Mouse (Mus musculus) megakaryocyte, embryonic 14.5 days (primary cell): ENCODE measurements around the gene BC107364. TPM values are rescaled to one million over a fixed set of nuclear protein-coding genes. Genes with fewer than 3 reads are reported as not detected.
"Not testable (repeated sequence)": the region's sequence is repeated elsewhere in the genome, so short reads cannot be mapped to it uniquely, and the experiment has no call there.

ENCODE experiments used
- H3K27me3 ChIP-seq: replicated peaks from 2 replicates; pipeline ENCODE3; 2012; ENCODE audit warnings: inconsistent platforms
- H3K36me3 ChIP-seq: replicated peaks from 2 replicates; pipeline ENCODE3; 2012; ENCODE audit warnings: low read length, inconsistent platforms, mixed read lengths
- H3K4me1 ChIP-seq: 2 replicates; pipeline ENCODE4 v1.6.1; 2012; ENCODE audit warnings: inconsistent platforms
- H3K4me3 ChIP-seq: replicated peaks from 2 replicates; pipeline ENCODE3; 2012; ENCODE audit warnings: moderate library complexity, mild to moderate bottlenecking, inconsistent platforms
- H3K9me3 ChIP-seq: 2 replicates; pipeline ENCODE4 v1.6.1; 2012; ENCODE audit warnings: inconsistent platforms
- FLI1 ChIP-seq: IDR thresholded peaks from 2 replicates; pipeline ENCODE4 v1.6.1; 2012; ENCODE audit warnings: low read length, inconsistent platforms, mixed read lengths
- GATA1 ChIP-seq: IDR thresholded peaks from 3 replicates; pipeline ENCODE4 v1.6.1; 2012; ENCODE audit warnings: mixed read lengths, low read length, inconsistent platforms, borderline replicate concordance
- polyA plus RNA-seq: library from polyadenylated mRNA; stranded (reverse); fragments of >175 nt; gene quantifications from 2 replicates; pipeline ENCODE4 v1.2.3, GENCODE M21; 2012; ENCODE audit warnings: low replicate concordance; ENCODE audit not compliant: insufficient read depth

Gene BC107364
- polyA plus RNA-seq, 1 experiment = not detected

DNA sequence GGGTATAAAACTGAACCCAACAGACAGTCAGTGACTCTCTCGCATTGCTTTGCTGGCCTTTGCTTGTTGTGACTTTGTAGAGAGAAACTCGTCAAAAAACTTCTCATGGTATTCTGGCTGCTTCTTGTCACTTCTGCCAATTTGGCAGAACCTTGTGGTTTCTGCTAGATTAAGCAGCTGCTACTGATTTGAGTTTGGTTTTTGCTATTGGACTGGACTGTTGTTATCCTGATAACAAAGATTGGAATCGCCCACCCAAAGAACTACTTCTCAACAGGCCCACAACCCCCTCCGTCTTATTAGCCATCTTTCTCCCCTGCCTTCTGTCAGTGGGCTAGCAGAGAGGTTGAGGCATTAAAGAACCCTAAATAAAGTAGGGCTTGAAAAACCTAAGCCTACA lies 6.7 kb downstream of the BC107364 start:
- Histone ChIP-seq H3K36me3 (no peaks in the 10 kb centered on the region), H3K4me3 (no peak overlapping the region), H3K9me3 (no peaks in the 10 kb centered on the region), H3K27me3 (peaks cover 58% of the 10 kb centered on the region), H3K4me1 (peaks cover 9% of the 10 kb centered on the region)
- TF ChIP-seq FLI1 (no peak), GATA1 (no peak)

DNA sequence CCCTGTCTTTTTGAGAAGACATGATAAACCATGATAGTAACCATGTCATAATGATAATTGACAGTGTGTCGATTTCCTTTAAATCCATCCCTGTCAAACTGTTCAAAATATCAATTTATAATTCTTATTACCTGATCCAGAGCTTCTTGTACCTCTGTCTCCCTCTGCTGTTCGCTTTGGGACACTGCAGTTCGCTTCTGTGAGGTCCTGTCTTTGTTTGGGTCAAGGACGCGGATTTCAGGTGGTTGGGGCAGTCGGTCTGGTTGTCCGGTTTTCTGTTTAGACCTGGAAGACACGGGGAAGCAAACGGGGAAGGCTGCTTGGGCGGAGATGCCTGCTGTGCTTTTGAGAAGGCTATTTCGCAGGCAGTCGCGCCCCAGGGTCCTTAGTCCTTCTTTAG lies 11.5 kb downstream of the BC107364 start:
- Histone ChIP-seq H3K27me3 (peaks cover 82% of the 10 kb centered on the region), H3K4me1 (peaks cover 21% of the 10 kb centered on the region), H3K36me3 (no peaks in the 10 kb centered on the region), H3K9me3 (no peaks in the 10 kb centered on the region), H3K4me3 (peak overlapping the region; percentile 83)
- TF ChIP-seq GATA1 (no peak), FLI1 (no peak)

DNA sequence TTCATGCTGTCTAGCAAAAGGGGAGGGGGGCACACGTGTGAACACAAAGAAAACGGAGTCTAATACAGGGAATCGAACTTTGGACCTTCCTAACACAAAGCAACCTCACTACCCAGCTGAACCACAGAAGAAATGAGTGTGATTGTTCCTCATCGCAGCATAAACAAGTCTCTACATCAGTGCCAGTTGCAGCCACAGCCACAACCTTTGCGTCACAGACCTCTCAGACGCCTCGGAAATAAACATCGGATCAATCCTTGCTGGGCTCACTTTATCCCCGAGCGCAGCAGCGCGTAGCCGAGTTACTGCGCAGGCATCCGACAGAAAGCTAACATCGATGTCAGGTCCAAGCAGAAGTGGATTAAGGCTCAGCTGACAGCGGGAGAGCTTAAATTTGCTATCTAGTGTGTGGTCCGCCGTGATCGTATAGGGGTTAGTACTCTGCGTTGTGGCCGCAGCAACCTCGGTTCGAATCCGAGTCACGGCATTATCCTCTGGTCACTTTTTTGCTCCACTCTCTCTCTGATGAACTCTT lies 16.5 kb downstream of the BC107364 start:
- Histone ChIP-seq H3K9me3 (peaks cover 8% of the 10 kb centered on the region), H3K27me3 (peaks cover 80% of the 10 kb centered on the region), H3K4me1 (peaks cover 16% of the 10 kb centered on the region), H3K4me3 (peak overlapping the region; percentile 88), H3K36me3 (no peaks in the 10 kb centered on the region)
- TF ChIP-seq FLI1 (no peak), GATA1 (no peak)

DNA sequence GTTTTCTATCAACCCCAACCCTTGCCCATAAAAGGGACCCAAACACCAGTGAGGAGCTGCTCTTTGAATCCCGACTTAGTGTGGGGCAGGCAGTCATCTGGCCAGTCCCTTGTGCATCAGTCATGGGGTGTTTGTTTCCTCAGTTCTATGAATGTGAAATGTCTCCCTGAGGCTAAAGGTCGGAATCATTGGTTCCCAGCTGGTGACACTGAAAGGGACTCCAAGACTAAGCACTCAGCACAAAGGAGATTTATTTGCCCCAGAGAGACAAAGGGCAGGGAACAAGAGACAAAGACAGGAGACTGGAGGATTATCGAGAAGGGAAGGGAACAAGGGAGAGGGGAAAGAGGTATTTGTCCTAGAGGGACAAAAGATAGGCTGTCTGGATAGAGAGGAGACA lies 19.9 kb downstream of the BC107364 start:
- H3K4me3 ChIP-seq = no peak overlapping the region
- H3K4me1 ChIP-seq = peaks cover 33% of the 10 kb centered on the region
- peaks cover 8% of the 10 kb centered on the region for H3K9me3 ChIP-seq
- TF ChIP-seq GATA1 (no peak), FLI1 (no peak)
- peaks cover 78% of the 10 kb centered on the region for H3K27me3 ChIP-seq
- H3K36me3 ChIP-seq = no peaks in the 10 kb centered on the region

DNA sequence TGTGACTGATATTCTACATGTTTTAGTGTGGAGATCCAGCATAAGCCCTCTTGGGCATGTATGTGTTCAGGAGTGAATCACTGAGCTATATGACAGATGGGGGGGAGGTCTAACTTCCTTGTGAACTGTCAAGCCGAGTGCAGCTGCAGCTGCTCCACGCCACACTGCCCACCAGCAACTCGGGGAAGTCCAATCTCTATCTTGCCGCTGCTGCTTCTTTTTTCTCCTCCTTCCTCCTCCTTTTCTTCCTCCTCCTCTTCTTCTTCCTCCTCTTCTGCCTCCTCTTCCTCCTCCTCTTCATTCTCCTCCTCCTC lies 22.3 kb downstream of the BC107364 start:
- Histone ChIP-seq H3K4me3 (no peak overlapping the region), H3K36me3 (no peaks in the 10 kb centered on the region), H3K9me3 (peaks cover 8% of the 10 kb centered on the region), H3K27me3 (peaks cover 65% of the 10 kb centered on the region), H3K4me1 (peaks cover 22% of the 10 kb centered on the region)
- TF ChIP-seq GATA1 (no peak), FLI1 (no peak)

DNA sequence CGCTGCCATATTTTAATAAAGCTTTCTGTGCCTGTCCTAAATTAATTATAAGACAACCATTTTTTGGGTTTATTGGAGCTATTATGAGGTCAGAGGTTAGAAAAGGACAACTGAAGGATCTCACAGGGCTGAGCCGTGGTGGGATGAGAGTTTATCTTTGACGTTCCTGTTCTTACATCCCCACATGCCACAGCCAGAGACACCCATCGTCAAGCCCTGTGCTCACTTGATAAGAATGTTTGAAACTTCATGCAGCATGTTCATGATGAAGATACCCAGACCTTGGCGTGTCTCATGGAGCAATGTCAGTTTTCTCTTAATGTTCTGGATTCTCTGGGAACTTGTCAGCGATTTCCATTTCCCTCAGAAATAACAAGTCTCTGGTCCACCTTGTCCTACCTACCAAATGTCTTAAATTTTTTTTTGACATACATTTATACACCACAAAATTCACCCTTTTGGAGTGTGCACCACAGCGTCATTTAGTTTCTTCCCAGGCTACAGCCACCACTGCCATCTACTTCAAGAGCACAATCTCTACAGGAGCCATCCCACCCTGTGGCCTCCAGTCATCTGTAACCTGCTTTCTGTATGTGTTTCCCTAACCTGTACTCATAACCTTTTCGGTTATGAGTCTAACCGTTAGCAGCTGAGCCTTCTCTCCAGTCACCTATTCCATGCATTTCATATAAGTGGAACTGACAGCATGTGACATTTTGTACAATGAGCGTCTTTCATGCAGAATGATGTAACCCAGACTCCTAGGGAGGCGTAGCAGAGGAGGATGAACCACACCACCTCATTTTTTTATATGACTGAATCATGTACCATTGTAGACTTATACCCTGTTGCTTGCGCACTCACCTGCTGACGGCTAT lies 22.9 kb downstream of the BC107364 start:
- Histone ChIP-seq H3K4me1 (peaks cover 22% of the 10 kb centered on the region), H3K4me3 (no peak overlapping the region), H3K36me3 (no peaks in the 10 kb centered on the region), H3K27me3 (peaks cover 62% of the 10 kb centered on the region), H3K9me3 (peaks cover 3% of the 10 kb centered on the region)
- no peak for TF ChIP-seq FLI1
- no peak for TF ChIP-seq GATA1

DNA sequence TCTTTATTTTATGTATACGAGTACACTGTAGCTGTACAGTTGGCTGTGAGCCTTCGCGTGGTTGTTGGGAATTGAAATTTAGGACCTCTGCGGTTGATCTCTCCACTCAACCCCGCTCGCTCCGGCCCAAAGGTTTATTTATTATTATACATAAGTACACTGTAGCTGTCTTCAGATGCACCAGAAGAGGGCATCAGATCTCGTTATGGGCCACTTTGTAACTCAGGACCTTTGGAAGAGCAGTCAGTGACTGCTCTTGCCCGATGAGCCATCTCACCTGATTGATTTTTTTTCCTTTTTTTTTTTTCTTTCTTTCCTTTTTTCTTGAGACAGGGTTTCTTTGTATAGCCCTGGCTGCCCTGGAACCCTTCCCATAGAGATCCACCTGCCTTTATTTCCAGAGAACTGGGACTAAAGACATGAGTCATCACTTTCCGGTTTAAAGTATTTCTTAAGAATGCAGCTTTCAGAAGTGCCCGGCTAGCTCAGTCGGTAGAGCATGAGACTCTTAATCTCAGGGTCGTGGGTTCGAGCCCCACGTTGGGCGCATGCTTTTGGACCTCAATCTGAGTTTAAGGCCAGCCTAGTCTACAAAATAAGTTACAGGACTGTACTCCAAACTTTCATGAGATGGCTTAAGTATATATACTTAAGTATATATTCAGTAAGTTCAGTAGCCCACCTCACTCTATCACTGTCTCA lies 24.2 kb downstream of the BC107364 start:
- H3K4me1 ChIP-seq = peaks cover 22% of the 10 kb centered on the region
- H3K36me3 ChIP-seq = no peaks in the 10 kb centered on the region
- H3K27me3 ChIP-seq = peaks cover 58% of the 10 kb centered on the region
- peak overlapping the region; percentile 83 for H3K4me3 ChIP-seq
- H3K9me3 ChIP-seq = no peaks in the 10 kb centered on the region
- no peak for TF ChIP-seq GATA1
- no peak for TF ChIP-seq FLI1

DNA sequence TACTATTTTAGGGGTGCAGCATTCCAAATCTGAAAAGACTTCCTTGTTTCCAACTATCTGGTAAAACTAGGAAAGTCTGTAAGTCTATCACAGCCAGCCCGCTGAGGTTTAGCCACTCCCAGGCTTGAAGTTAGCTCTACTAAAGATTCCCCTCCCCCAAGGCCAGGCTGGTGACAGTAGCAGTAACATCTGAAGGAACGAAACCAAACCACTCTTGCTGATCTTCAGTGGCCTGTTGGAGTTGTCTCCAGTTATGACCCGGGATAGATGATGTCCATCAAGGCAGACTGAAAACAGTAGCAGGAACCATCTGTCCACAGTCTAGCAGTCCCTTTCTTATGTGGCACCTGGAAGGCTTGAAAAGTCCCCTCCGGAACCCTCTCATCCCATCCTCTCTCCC lies 24.8 kb downstream of the BC107364 start:
- Histone ChIP-seq H3K9me3 (no peaks in the 10 kb centered on the region), H3K36me3 (no peaks in the 10 kb centered on the region), H3K4me1 (peaks cover 22% of the 10 kb centered on the region), H3K4me3 (peak overlapping the region; percentile 83), H3K27me3 (peaks cover 58% of the 10 kb centered on the region)
- no peak for TF ChIP-seq FLI1
- TF ChIP-seq GATA1 = no peak

DNA sequence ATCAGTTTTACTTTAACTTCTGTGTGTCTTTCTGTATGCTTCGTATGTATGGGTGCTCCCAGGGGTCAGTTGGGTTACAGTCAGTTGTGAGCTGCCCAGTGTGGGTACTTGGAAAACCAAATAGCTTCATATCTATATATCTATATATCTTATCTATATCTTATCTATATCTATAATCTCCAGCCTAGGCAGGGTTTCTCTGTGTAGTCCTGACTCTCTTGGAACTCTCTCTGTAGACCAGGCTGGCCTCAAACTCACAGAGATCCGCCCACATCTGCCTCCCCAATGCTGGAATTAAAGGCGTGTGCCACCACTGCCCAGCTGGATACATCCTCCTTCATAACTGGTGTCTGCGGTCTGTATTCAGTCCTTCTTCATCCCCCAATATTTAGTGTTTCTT lies 25.8 kb downstream of the BC107364 start:
- H3K9me3 ChIP-seq = no peaks in the 10 kb centered on the region
- no peak overlapping the region for H3K4me3 ChIP-seq
- peaks cover 22% of the 10 kb centered on the region for H3K4me1 ChIP-seq
- no peaks in the 10 kb centered on the region for H3K36me3 ChIP-seq
- TF ChIP-seq FLI1 = no peak
- no peak for TF ChIP-seq GATA1
- peaks cover 58% of the 10 kb centered on the region for H3K27me3 ChIP-seq

DNA sequence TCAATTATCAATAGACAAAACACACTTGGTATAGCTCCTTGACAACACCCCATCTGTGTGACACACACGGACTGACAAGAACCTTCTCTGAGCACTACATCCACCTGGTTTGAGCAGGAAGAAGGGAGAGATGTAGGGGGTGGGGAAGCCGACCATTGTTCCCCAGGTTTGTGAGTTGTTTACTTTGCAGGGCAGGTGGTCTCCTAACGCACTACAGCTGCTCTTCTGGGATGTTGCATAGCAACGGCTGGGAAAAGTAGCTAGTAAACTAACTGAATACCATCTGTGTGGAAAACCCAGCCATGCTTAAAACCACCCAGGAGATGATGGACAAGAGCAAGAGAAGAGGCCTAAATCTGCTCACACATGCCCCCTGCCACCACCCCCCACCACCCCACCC lies 27.7 kb downstream of the BC107364 start:
- not testable (repeated sequence) for H3K9me3 ChIP-seq, H3K4me3 ChIP-seq, H3K36me3 ChIP-seq
- Histone ChIP-seq H3K27me3 (peaks cover 49% of the 10 kb centered on the region), H3K4me1 (peaks cover 18% of the 10 kb centered on the region)
